Mouse (Mus musculus): ENCODE measurements around the gene Gm20489.

The Gm20489 gene

DNA sequence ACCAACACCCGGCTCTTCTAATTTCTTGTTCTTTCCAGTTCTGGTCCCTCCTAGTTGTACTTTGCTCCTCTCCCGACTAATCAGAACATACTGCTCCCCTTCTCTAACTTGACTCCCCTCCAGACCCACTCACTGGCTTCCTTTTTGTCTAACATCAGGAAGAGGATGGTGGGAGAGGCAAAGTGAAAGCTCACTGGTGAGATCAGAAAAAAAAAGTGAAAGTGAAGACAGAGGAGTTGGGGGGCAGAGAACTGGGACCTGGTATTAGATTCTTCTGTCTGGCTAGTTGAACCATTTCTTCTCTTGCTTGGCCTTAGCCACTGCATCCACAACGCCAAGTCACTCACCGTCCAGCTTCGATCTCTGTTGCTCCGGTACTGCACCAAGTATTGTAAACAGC is 2.2 kb downstream of the Gm20489 start:
- ATAC-seq (ENCODE audit: insufficient number of reproducible peaks, low FRiP score, low TSS enrichment), result no peak

DNA sequence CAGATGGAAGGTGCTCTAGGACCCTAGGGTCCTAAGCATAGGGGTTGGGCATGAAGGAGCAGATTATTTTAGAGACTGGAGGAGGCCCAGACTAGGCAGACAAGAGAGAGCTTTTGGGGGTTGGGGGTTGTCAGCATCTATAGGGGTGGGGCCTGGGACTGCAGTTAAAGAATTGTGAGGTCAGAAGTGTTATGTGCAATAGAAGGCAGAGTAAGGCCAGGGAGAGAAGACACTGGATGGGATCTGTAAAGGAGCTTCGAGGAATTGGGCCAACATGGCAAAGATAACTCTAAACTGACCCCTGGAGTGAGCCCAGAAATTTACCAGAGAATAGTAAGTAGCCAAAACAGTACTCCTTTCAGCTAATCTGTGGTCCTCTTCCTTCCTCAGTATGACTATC is 4.9 kb downstream of the Gm20489 start, which contains the start of gene Gm614:
Gene Gm614 (minus strand): TSS at position 101 of the 400 bp plus-strand sequence.
- no peak for ATAC-seq (ENCODE audit: insufficient number of reproducible peaks, low FRiP score, low TSS enrichment)

DNA sequence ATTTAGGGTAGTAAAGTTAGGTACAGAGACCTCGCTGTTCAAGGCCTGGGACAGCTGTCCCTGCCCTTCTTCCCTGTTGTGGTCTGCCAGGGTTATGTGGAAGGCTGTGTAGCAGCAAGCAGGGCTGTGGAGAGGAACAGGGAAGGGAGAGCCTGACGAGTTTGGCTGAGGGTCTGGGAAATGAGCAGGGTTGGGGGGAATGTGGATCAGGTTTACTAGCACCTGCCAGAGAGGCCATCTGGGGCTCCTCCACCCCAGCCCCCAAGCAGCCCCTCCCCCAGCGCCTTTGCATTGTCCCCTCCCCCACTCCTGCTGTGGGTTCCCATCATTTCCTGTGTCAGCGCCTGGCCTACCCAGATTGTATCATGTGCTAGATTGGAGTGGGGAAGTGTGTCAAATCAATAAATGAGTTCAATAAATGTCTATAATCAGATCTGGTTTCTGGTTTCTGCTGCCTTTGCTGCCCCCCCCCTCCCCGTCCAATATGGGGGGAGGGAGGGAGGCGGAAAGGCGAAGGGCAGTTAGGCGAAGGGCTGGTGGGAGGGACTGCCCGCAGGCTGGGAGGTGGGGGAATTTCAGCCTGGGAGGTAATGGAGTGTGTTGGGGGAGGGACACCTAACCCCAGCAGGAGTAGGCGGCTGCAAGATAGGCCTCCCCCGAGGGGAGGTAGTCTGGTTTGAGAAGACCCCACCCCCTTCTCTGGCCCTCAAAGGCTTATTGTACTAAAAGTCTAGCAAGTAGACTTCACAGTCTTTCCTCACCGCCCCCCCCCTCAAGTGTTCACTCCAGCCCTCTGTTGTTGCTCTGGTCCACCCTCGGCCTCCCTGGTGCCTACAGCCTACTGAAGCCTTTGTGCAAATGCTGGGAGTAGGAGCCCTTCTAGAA is 8.1 kb downstream of the Gm20489 start:
- ATAC-seq (ENCODE audit: insufficient number of reproducible peaks, low FRiP score, low TSS enrichment), result no peak

DNA sequence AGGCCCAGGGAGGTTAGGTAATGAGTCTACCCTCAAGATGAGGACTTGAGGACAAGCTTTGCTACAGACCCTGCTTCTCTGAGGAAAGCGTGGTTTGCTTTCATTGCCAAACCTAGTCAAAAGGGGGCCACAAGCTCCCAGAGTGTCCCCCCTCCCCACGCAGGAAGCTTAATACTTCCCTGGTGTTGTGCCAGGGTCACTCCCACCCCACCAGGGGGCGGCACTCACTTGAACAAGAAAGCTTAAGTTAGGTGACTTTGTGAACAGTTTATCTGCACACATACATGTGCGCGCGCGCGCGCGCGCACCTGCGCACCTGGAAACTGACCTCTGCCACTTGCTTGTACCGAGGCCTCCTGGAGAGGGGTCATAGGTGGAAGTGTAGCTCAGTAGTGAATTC is 12.2 kb downstream of the Gm20489 start:
- no peak for ATAC-seq (ENCODE audit: insufficient number of reproducible peaks, low FRiP score, low TSS enrichment)

- no peak for ATAC-seq (ENCODE audit: insufficient number of reproducible peaks, low FRiP score, low TSS enrichment)
These were observed 14.1 kb downstream of the Gm20489 start for GRCm38 (mm10) chrX:101254740-101255139.

GRCm38 (mm10) chrX:101253952-101254729 is 14.7 kb downstream of the Gm20489 start, which contains the start of gene Foxo4:
TSS of gene Foxo4 (plus strand) at chrX:101254528.
- peak; percentile 99 for ATAC-seq (ENCODE audit: insufficient number of reproducible peaks, low FRiP score, low TSS enrichment)

DNA sequence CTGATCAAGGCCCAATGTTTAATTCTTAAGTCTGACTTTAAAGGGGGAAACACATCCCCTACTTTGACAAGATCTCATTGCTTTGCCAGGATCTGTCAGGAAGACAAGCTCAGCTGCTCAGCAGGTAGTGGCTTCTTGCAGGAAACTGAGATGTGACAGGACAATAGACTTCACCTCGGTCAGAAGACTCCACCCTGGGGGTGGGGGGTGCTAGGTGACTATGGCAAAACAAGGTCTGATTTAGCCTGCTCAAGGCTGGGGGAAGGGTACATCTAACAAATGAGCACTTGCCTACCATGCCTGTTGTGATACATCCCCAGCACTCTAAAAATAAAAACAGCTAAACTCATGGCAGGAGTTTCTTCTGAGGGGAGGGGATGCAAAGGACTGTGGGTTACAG is 23.8 kb downstream of the Gm20489 start:
- ATAC-seq (ENCODE audit: insufficient number of reproducible peaks, low FRiP score, low TSS enrichment), result no peak

GRCm38 (mm10) chrX:101222796-101223162 is 46.0 kb downstream of the Gm20489 start:
- no peak for ATAC-seq (ENCODE audit: insufficient number of reproducible peaks, low FRiP score, low TSS enrichment)

- peak; percentile 99 for ATAC-seq (ENCODE audit: insufficient number of reproducible peaks, low FRiP score, low TSS enrichment)
These were observed 46.7 kb downstream of the Gm20489 start, which contains the start of gene Snx12 for GRCm38 (mm10) chrX:101221834-101222795. TSS of gene Snx12 (minus strand) at chrX:101222563.

All from cerebellum, adult (tissue).